Mouse (Mus musculus) embryo, embryonic 11.5 days (tissue): ENCODE results near the gene Msi2.
A peak's percentile ranks its signal among the peaks of the same experiment; 100 is the strongest.

Experiments
- DNase-seq: peaks from one replicate; pipeline ENCODE4 v3.0.0-alpha.2; 2012; ENCODE audit warnings: low read depth, low spot score

Msi2 gene

GRCm38 (mm10) chr11:88718050-88718765 lies at the start of gene Msi2:
TSS of gene Msi2 (minus strand) at chr11:88718513.
- DNase-seq: peak; percentile 93

GRCm38 (mm10) chr11:88765635-88766034 lies 47.3 kb upstream of the Msi2 start:
- DNase-seq: no peak

GRCm38 (mm10) chr11:88763371-88763770 lies 45.1 kb upstream of the Msi2 start:
- no peak for DNase-seq

- no peak for DNase-seq
These were observed 41.2 kb upstream of the Msi2 start for GRCm38 (mm10) chr11:88759501-88759900.

- no peak for DNase-seq
These were observed 40.1 kb upstream of the Msi2 start for GRCm38 (mm10) chr11:88758402-88758801.

GRCm38 (mm10) chr11:88745306-88745705 lies 27.0 kb upstream of the Msi2 start:
- no peak for DNase-seq

- DNase-seq: no peak
These were observed 21.4 kb upstream of the Msi2 start for GRCm38 (mm10) chr11:88739574-88740295.

- DNase-seq: no peak
These were observed 11.1 kb upstream of the Msi2 start for GRCm38 (mm10) chr11:88729363-88729762.

GRCm38 (mm10) chr11:88728508-88728890 lies 10.2 kb upstream of the Msi2 start:
- no peak for DNase-seq

GRCm38 (mm10) chr11:88727768-88728507 lies 9.6 kb upstream of the Msi2 start:
- DNase-seq: no peak

- no peak for DNase-seq
These were observed 2.9 kb upstream of the Msi2 start for GRCm38 (mm10) chr11:88721144-88721636.

GRCm38 (mm10) chr11:88720261-88721143 lies 2.2 kb upstream of the Msi2 start:
- no peak for DNase-seq

- no peak for DNase-seq
These were observed 1.3 kb upstream of the Msi2 start for GRCm38 (mm10) chr11:88719601-88720000.

- peak; percentile 32 for DNase-seq
These were observed 668 bp upstream of the Msi2 start for GRCm38 (mm10) chr11:88718766-88719595.

- DNase-seq: no peak
These were observed 666 bp downstream of the Msi2 start for GRCm38 (mm10) chr11:88717644-88718049.

GRCm38 (mm10) chr11:88717016-88717643 lies 1.2 kb downstream of the Msi2 start:
- no peak for DNase-seq

- no peak for DNase-seq
These were observed 2.0 kb downstream of the Msi2 start for GRCm38 (mm10) chr11:88716061-88716994.

GRCm38 (mm10) chr11:88715299-88715698 lies 3.0 kb downstream of the Msi2 start:
- DNase-seq: no peak

- no peak for DNase-seq
These were observed 4.2 kb downstream of the Msi2 start for GRCm38 (mm10) chr11:88714127-88714526.
